Mouse (Mus musculus): ENCODE measurements around the gene Tspan5. TPM values are rescaled to one million over a fixed set of nuclear protein-coding genes. Genes with fewer than 3 reads are reported as not detected.

Tspan5 gene
- polyA plus RNA-seq, 1 experiment from 2014 or later = 14.3 TPM

GRCm38 (mm10) chr3:138714788-138715187, 27.2 kb upstream of the Tspan5 start:
- Histone ChIP-seq H3K27me3 (ENCODE audit: control insufficient read depth, insufficient read depth, low read length) (no peaks in the 10 kb centered on the region), H3K4me2 (ENCODE audit: low read depth, low read length) (no peak overlapping the region), H3K9ac (ENCODE audit: low read length) (no peak overlapping the region), H3K9me3 (replicated peaks; ENCODE audit: control insufficient read depth, low read length) (no peaks in the 10 kb centered on the region), H3K27ac (ENCODE audit: low read length) (no peak overlapping the region), H3K4me3 (ENCODE audit: low read length) (no peak overlapping the region), H3K36me3 (ENCODE audit: control insufficient read depth, insufficient read depth) (no peaks in the 10 kb centered on the region), H3K4me1 (ENCODE audit: control insufficient read depth, insufficient read depth, low read length) (no peaks in the 10 kb centered on the region; the same call in 1 of the 2 replicates)
- 49% methylated on average over 2 of the region's 2 CpGs for WGBS
- ATAC-seq (replicated peaks; ENCODE audit: extremely low read depth, insufficient read depth, low FRiP score) = no peak

- Histone ChIP-seq H3K27ac (ENCODE audit: low read length) (no peak overlapping the region), H3K4me1 (ENCODE audit: control insufficient read depth, insufficient read depth, low read length) (no peaks in the 10 kb centered on the region; the same call in 1 of the 2 replicates), H3K4me2 (ENCODE audit: low read depth, low read length) (no peak overlapping the region), H3K36me3 (ENCODE audit: control insufficient read depth, insufficient read depth) (no peaks in the 10 kb centered on the region), H3K27me3 (ENCODE audit: control insufficient read depth, insufficient read depth, low read length) (no peaks in the 10 kb centered on the region), H3K4me3 (ENCODE audit: low read length) (no peak overlapping the region), H3K9ac (ENCODE audit: low read length) (no peak overlapping the region), H3K9me3 (replicated peaks; ENCODE audit: control insufficient read depth, low read length) (no peaks in the 10 kb centered on the region)
- WGBS = 76% methylated on average over 4 of the region's 4 CpGs
- ATAC-seq (replicated peaks; ENCODE audit: extremely low read depth, insufficient read depth, low FRiP score) = no peak
Observed at GRCm38 (mm10) chr3:138715212-138715611, 26.8 kb upstream of the Tspan5 start.

- no peak overlapping the region for H3K4me2 ChIP-seq (ENCODE audit: low read depth, low read length)
- H3K4me3 ChIP-seq (ENCODE audit: low read length) = no peak overlapping the region
- no peaks in the 10 kb centered on the region for H3K36me3 ChIP-seq (ENCODE audit: control insufficient read depth, insufficient read depth)
- ATAC-seq (replicated peaks; ENCODE audit: extremely low read depth, insufficient read depth, low FRiP score) = no peak
- WGBS = 93% methylated on average over 5 of the region's 5 CpGs
- H3K9me3 ChIP-seq (replicated peaks; ENCODE audit: control insufficient read depth, low read length) = no peaks in the 10 kb centered on the region
- no peaks in the 10 kb centered on the region for H3K27me3 ChIP-seq (ENCODE audit: control insufficient read depth, insufficient read depth, low read length)
- no peaks in the 10 kb centered on the region for H3K4me1 ChIP-seq (ENCODE audit: control insufficient read depth, insufficient read depth, low read length)
- H3K9ac ChIP-seq (ENCODE audit: low read length) = no peak overlapping the region
- H3K27ac ChIP-seq (ENCODE audit: low read length) = no peak overlapping the region
Observed at GRCm38 (mm10) chr3:138717040-138717439, 25.0 kb upstream of the Tspan5 start.

- no peak overlapping the region for H3K9ac ChIP-seq (ENCODE audit: low read length)
- H3K27ac ChIP-seq (ENCODE audit: low read length) = no peak overlapping the region
- H3K9me3 ChIP-seq (replicated peaks; ENCODE audit: control insufficient read depth, low read length) = no peaks in the 10 kb centered on the region
- no peak for ATAC-seq (replicated peaks; ENCODE audit: extremely low read depth, insufficient read depth, low FRiP score)
- no peaks in the 10 kb centered on the region for H3K36me3 ChIP-seq (ENCODE audit: control insufficient read depth, insufficient read depth)
- no peak overlapping the region for H3K4me3 ChIP-seq (ENCODE audit: low read length)
- H3K4me1 ChIP-seq (ENCODE audit: control insufficient read depth, insufficient read depth, low read length) = no peaks in the 10 kb centered on the region
- 31% methylated on average over 5 of the region's 5 CpGs for WGBS
- no peaks in the 10 kb centered on the region for H3K27me3 ChIP-seq (ENCODE audit: control insufficient read depth, insufficient read depth, low read length)
- H3K4me2 ChIP-seq (ENCODE audit: low read depth, low read length) = no peak overlapping the region
Observed at GRCm38 (mm10) chr3:138722152-138722551, 19.8 kb upstream of the Tspan5 start.

- Histone ChIP-seq H3K4me1 (ENCODE audit: control insufficient read depth, insufficient read depth, low read length) (no peaks in the 10 kb centered on the region), H3K36me3 (ENCODE audit: control insufficient read depth, insufficient read depth) (no peaks in the 10 kb centered on the region), H3K4me3 (ENCODE audit: low read length) (no peak overlapping the region), H3K4me2 (ENCODE audit: low read depth, low read length) (no peak overlapping the region), H3K27me3 (ENCODE audit: control insufficient read depth, insufficient read depth, low read length) (no peaks in the 10 kb centered on the region), H3K9ac (ENCODE audit: low read length) (no peak overlapping the region), H3K9me3 (replicated peaks; ENCODE audit: control insufficient read depth, low read length) (no peaks in the 10 kb centered on the region), H3K27ac (ENCODE audit: low read length) (no peak overlapping the region)
- WGBS = 57% methylated on average over 8 of the region's 8 CpGs
- no peak for ATAC-seq (replicated peaks; ENCODE audit: extremely low read depth, insufficient read depth, low FRiP score)
Observed at GRCm38 (mm10) chr3:138727571-138727970, 14.4 kb upstream of the Tspan5 start.

- no peak for ATAC-seq (replicated peaks; ENCODE audit: extremely low read depth, insufficient read depth, low FRiP score)
- no peak overlapping the region for H3K27ac ChIP-seq (ENCODE audit: low read length)
- WGBS = 74% methylated on average over 3 of the region's 3 CpGs
- H3K4me3 ChIP-seq (ENCODE audit: low read length) = no peak overlapping the region
- no peaks in the 10 kb centered on the region for H3K4me1 ChIP-seq (ENCODE audit: control insufficient read depth, insufficient read depth, low read length)
- H3K36me3 ChIP-seq (ENCODE audit: control insufficient read depth, insufficient read depth) = no peaks in the 10 kb centered on the region
- H3K27me3 ChIP-seq (ENCODE audit: control insufficient read depth, insufficient read depth, low read length) = no peaks in the 10 kb centered on the region
- H3K4me2 ChIP-seq (ENCODE audit: low read depth, low read length) = no peak overlapping the region
- no peak overlapping the region for H3K9ac ChIP-seq (ENCODE audit: low read length)
- no peaks in the 10 kb centered on the region for H3K9me3 ChIP-seq (replicated peaks; ENCODE audit: control insufficient read depth, low read length)
Observed at GRCm38 (mm10) chr3:138728840-138729239, 13.2 kb upstream of the Tspan5 start.

- Histone ChIP-seq H3K36me3 (ENCODE audit: control insufficient read depth, insufficient read depth) (no peaks in the 10 kb centered on the region), H3K4me2 (ENCODE audit: low read depth, low read length) (no peak overlapping the region), H3K4me3 (ENCODE audit: low read length) (no peak overlapping the region), H3K4me1 (ENCODE audit: control insufficient read depth, insufficient read depth, low read length) (no peaks in the 10 kb centered on the region), H3K9me3 (replicated peaks; ENCODE audit: control insufficient read depth, low read length) (no peaks in the 10 kb centered on the region), H3K27me3 (ENCODE audit: control insufficient read depth, insufficient read depth, low read length) (no peaks in the 10 kb centered on the region), H3K27ac (ENCODE audit: low read length) (no peak overlapping the region), H3K9ac (ENCODE audit: low read length) (no peak overlapping the region)
- ATAC-seq (replicated peaks; ENCODE audit: extremely low read depth, insufficient read depth, low FRiP score) = 0 out of 2 replicates have a peak, but pooled peaks have one; percentile 32
- WGBS = 72% methylated on average over 3 of the region's 3 CpGs
Observed at GRCm38 (mm10) chr3:138730812-138731211, 11.2 kb upstream of the Tspan5 start.

- Histone ChIP-seq H3K9ac (ENCODE audit: low read length) (no peak overlapping the region), H3K9me3 (replicated peaks; ENCODE audit: control insufficient read depth, low read length) (no peaks in the 10 kb centered on the region), H3K4me3 (ENCODE audit: low read length) (no peak overlapping the region), H3K36me3 (ENCODE audit: control insufficient read depth, insufficient read depth) (no peaks in the 10 kb centered on the region), H3K27ac (ENCODE audit: low read length) (no peak overlapping the region), H3K27me3 (ENCODE audit: control insufficient read depth, insufficient read depth, low read length) (peaks cover 5% of the 10 kb centered on the region; the same call in 1 of the 2 replicates), H3K4me1 (ENCODE audit: control insufficient read depth, insufficient read depth, low read length) (no peaks in the 10 kb centered on the region), H3K4me2 (ENCODE audit: low read depth, low read length) (no peak overlapping the region)
- no peak for ATAC-seq (replicated peaks; ENCODE audit: extremely low read depth, insufficient read depth, low FRiP score)
- 88% methylated on average over 5 of the region's 5 CpGs for WGBS
Observed at GRCm38 (mm10) chr3:138735760-138736159, 6.2 kb upstream of the Tspan5 start.

- Histone ChIP-seq H3K9me3 (replicated peaks; ENCODE audit: control insufficient read depth, low read length) (no peaks in the 10 kb centered on the region), H3K4me1 (ENCODE audit: control insufficient read depth, insufficient read depth, low read length) (peaks cover 6% of the 10 kb centered on the region), H3K27me3 (ENCODE audit: control insufficient read depth, insufficient read depth, low read length) (peaks cover 7% of the 10 kb centered on the region; the same call in 1 of the 2 replicates), H3K9ac (ENCODE audit: low read length) (no peak overlapping the region), H3K4me2 (ENCODE audit: low read depth, low read length) (no peak overlapping the region), H3K4me3 (ENCODE audit: low read length) (no peak overlapping the region), H3K36me3 (ENCODE audit: control insufficient read depth, insufficient read depth) (no peaks in the 10 kb centered on the region), H3K27ac (ENCODE audit: low read length) (no peak overlapping the region)
- 44% methylated on average over 4 of the region's 4 CpGs for WGBS
- no peak for ATAC-seq (replicated peaks; ENCODE audit: extremely low read depth, insufficient read depth, low FRiP score)
Observed at GRCm38 (mm10) chr3:138739150-138739700, 2.8 kb upstream of the Tspan5 start.
